Mouse (Mus musculus) thymus, postnatal 14 days (tissue): ENCODE measurements around the gene Cr2.
"Not testable (repeated sequence)": the region's sequence is repeated elsewhere in the genome, so short reads cannot be mapped to it uniquely, and the experiment has no call there.

Source experiments
- DNase-seq: peaks from one replicate; pipeline ENCODE4 v3.0.0; 2021

Cr2 gene

GRCm38 (mm10) chr1:195175980-195176931 is at the start of gene Cr2:
Cr2 (minus strand) TSS chr1:195176716.
- peak; percentile 91 for DNase-seq

GRCm38 (mm10) chr1:195221781-195222180 is 45.3 kb upstream of the Cr2 start:
- no peak for DNase-seq

GRCm38 (mm10) chr1:195212851-195213250 is 36.3 kb upstream of the Cr2 start:
- not testable (repeated sequence) for DNase-seq

GRCm38 (mm10) chr1:195184746-195185145 is 8.2 kb upstream of the Cr2 start:
- no peak for DNase-seq

- DNase-seq = no peak
Observed at GRCm38 (mm10) chr1:195164996-195165755, 11.3 kb downstream of the Cr2 start.

GRCm38 (mm10) chr1:195132070-195132469 is 44.4 kb downstream of the Cr2 start:
- DNase-seq = no peak

GRCm38 (mm10) chr1:195131675-195132015 is 44.9 kb downstream of the Cr2 start:
- DNase-seq = no peak

GRCm38 (mm10) chr1:195130953-195131674 is 45.4 kb downstream of the Cr2 start, which contains the start of gene Cr1l:
Cr1l (minus strand) TSS chr1:195131586.
- peak; percentile 93 for DNase-seq

GRCm38 (mm10) chr1:195130479-195130878 is 46.0 kb downstream of the Cr2 start:
- no peak for DNase-seq

- no peak for DNase-seq
Observed at GRCm38 (mm10) chr1:195129867-195130266, 46.6 kb downstream of the Cr2 start.

- no peak for DNase-seq
Observed at GRCm38 (mm10) chr1:195114414-195114813, 62.1 kb downstream of the Cr2 start.

GRCm38 (mm10) chr1:195113621-195114020 is 62.9 kb downstream of the Cr2 start:
- no peak for DNase-seq

GRCm38 (mm10) chr1:195100693-195101092 is 75.8 kb downstream of the Cr2 start:
- DNase-seq = no peak

- DNase-seq = no peak
Observed at GRCm38 (mm10) chr1:195098004-195098403, 78.5 kb downstream of the Cr2 start.

- peak; percentile 79 for DNase-seq
Observed at GRCm38 (mm10) chr1:195092220-195092720, 84.2 kb downstream of the Cr2 start, which contains the start of gene Cd46. Cd46 (minus strand) TSS chr1:195092249.

- DNase-seq = no peak
Observed at GRCm38 (mm10) chr1:195091699-195092219, 84.8 kb downstream of the Cr2 start.
